Mouse (Mus musculus) liver, postnatal 0 days (tissue): ENCODE measurements around the gene Cs. TPM values are rescaled to one million over a fixed set of nuclear protein-coding genes. Genes with fewer than 3 reads are reported as not detected.

Experiments
- ATAC-seq: fragments of 200-750 bp; cut with Nextera tagmentation; 2 replicates; pipeline ENCODE4 v1.8.0; 2017; ENCODE audit warnings: mild to moderate bottlenecking, moderate library complexity
- DNase-seq: peaks from one replicate; pipeline ENCODE4 v3.0.0-alpha.2; 2016
- H3K27ac ChIP-seq: fragments of 300-500 bp; sonication (generic); 2 replicates; pipeline ENCODE4 v1.5.1; 2014; ENCODE audit warnings: antibody characterized with exemption, moderate library complexity, mild to moderate bottlenecking, low read depth
- H3K27me3 ChIP-seq: fragments of 300-500 bp; sonication (generic); 2 replicates; pipeline ENCODE4 v1.6.1; 2014; ENCODE audit warnings: low read length, control low read depth, mixed read lengths; ENCODE audit not compliant: insufficient read depth
- H3K36me3 ChIP-seq: fragments of 300-500 bp; sonication (generic); replicated peaks from 2 replicates; pipeline ENCODE4 v1.6.1; 2014; ENCODE audit warnings: mild to moderate bottlenecking, control low read depth, low read length, moderate library complexity, mixed read lengths; ENCODE audit not compliant: insufficient read depth
- H3K4me1 ChIP-seq: fragments of 300-500 bp; sonication (generic); 2 replicates; pipeline ENCODE4 v1.6.1; 2014; ENCODE audit warnings: antibody characterized with exemption, mild to moderate bottlenecking, control low read depth; ENCODE audit not compliant: insufficient read depth
- H3K4me2 ChIP-seq: fragments of 300-500 bp; sonication (generic); 2 replicates; pipeline ENCODE4 v1.6.1; 2014; ENCODE audit warnings: low read depth, mild to moderate bottlenecking, low read length, moderate library complexity, mixed read lengths
- H3K4me3 ChIP-seq: fragments of 300-500 bp; sonication (generic); 2 replicates; pipeline ENCODE4 v1.5.1; 2014; ENCODE audit warnings: low read depth, low read length
- H3K9ac ChIP-seq: fragments of 300-500 bp; sonication (generic); replicated peaks from 2 replicates; pipeline ENCODE4 v1.6.1; 2014; ENCODE audit warnings: mild to moderate bottlenecking, moderate library complexity
- H3K9me3 ChIP-seq: fragments of 300-500 bp; sonication (generic); 2 replicates; pipeline ENCODE4 v1.6.1; 2016; ENCODE audit warnings: mild to moderate bottlenecking, control low read depth, low read length, mixed read lengths
- CTCF ChIP-seq: sonication (generic); IDR thresholded peaks from 2 replicates; pipeline ENCODE4 v1.5.1; 2016; ENCODE audit warnings: antibody characterized with exemption, low read depth
- EP300 ChIP-seq: IDR thresholded peaks from 2 replicates; pipeline ENCODE4 v1.6.1; 2016; ENCODE audit warnings: antibody characterized with exemption, low read depth, mild to moderate bottlenecking
- WGBS: fragments of 180-500 bp; shearing (Covaris S2); extraction: QIAGEN DNeasy Blood & Tissue Kit; methylation state at CpG from one replicate; pipeline ENCODE4 v1.1.7; 2014; ENCODE audit not compliant: insufficient replicate concordance; 5-methylcytosine and 5-hydroxymethylcytosine counted together
- polyA plus RNA-seq: library from polyadenylated mRNA; unstranded; fragments of >200 nt; fragmentation: Nextera tagmentation; extraction: Ambion mirVana; gene quantifications from 2 replicates; pipeline ENCODE4 v1.2.1, GENCODE M21; 2015

Gene Cs
- polyA plus RNA-seq, 1 experiment from 2014 or later: 51.4 TPM

- 74% methylated on average over 6 of the region's 6 CpGs for WGBS
These were observed 21.7 kb downstream of the Cs start for GRCm38 (mm10) chr10:128359226-128359625.

GRCm38 (mm10) chr10:128361836-128362235 is 24.3 kb downstream of the Cs start:
- Histone ChIP-seq H3K27ac (no peak overlapping the region), H3K9ac (no peak overlapping the region), H3K4me2 (no peak overlapping the region), H3K9me3 (no peaks in the 10 kb centered on the region), H3K4me3 (no peak overlapping the region), H3K36me3 (peaks cover 65% of the 10 kb centered on the region), H3K4me1 (peaks cover 4% of the 10 kb centered on the region; the same call in 1 of the 2 replicates), H3K27me3 (no peaks in the 10 kb centered on the region)
- DNase-seq (no peak), ATAC-seq (no peak)
- 90% methylated on average over 6 of the region's 6 CpGs for WGBS
- TF ChIP-seq CTCF (no peak), EP300 (no peak)

More at GRCm38 (mm10) chr10:128359226-128359625, 21.7 kb downstream of the Cs start:
- no peaks in the 10 kb centered on the region for H3K9me3 ChIP-seq
- no peak for DNase-seq
- no peaks in the 10 kb centered on the region for H3K27me3 ChIP-seq
- no peak overlapping the region for H3K4me3 ChIP-seq
- no peak overlapping the region for H3K27ac ChIP-seq
- peaks cover 79% of the 10 kb centered on the region for H3K36me3 ChIP-seq
- H3K9ac ChIP-seq: no peak overlapping the region
- TF ChIP-seq CTCF (no peak), EP300 (no peak)
- ATAC-seq: no peak
- no peaks in the 10 kb centered on the region for H3K4me1 ChIP-seq
- no peak overlapping the region for H3K4me2 ChIP-seq

GRCm38 (mm10) chr10:128362568-128362967 is 25.0 kb downstream of the Cs start:
- H3K27ac ChIP-seq: no peak overlapping the region

GRCm38 (mm10) chr10:128367899-128368401 is 30.4 kb downstream of the Cs start:
- Histone ChIP-seq H3K9me3 (no peaks in the 10 kb centered on the region), H3K4me2 (peak overlapping the region; percentile 97), H3K36me3 (peaks cover 9% of the 10 kb centered on the region), H3K9ac (peak overlapping the region; percentile 82), H3K27me3 (no peaks in the 10 kb centered on the region), H3K27ac (peak overlapping the region; percentile 98), H3K4me3 (peak overlapping the region; percentile 81), H3K4me1 (peaks cover 19% of the 10 kb centered on the region)
- TF ChIP-seq CTCF (no peak), EP300 (no peak)
- WGBS: 20% methylated on average over 19 of the region's 19 CpGs
- ATAC-seq: peak; percentile 45; the same call in 1 of the 2 replicates
- DNase-seq: no peak

More at GRCm38 (mm10) chr10:128362568-128362967, 25.0 kb downstream of the Cs start:
- Histone ChIP-seq H3K9ac (no peak overlapping the region), H3K27me3 (no peaks in the 10 kb centered on the region), H3K9me3 (no peaks in the 10 kb centered on the region), H3K36me3 (peaks cover 60% of the 10 kb centered on the region), H3K4me1 (peaks cover 6% of the 10 kb centered on the region), H3K4me3 (no peak overlapping the region), H3K4me2 (no peak overlapping the region)
- TF ChIP-seq CTCF (peak; percentile 65), EP300 (no peak)
- no peak for DNase-seq
- WGBS: 51% methylated on average over 3 of the region's 3 CpGs
- no peak for ATAC-seq

GRCm38 (mm10) chr10:128368402-128369217 is 31.1 kb downstream of the Cs start, which contains the start of gene Coq10a:
Gene Coq10a (minus strand): TSS chr10:128368997.
- TF ChIP-seq CTCF (no peak), EP300 (no peak)
- peaks cover 2% of the 10 kb centered on the region for H3K36me3 ChIP-seq
- peak within 1 kb of the TSS; percentile 82 for H3K9ac ChIP-seq
- DNase-seq (peak; percentile 90), ATAC-seq (peak; percentile 90)
- no peaks in the 10 kb centered on the region for H3K9me3 ChIP-seq
- H3K27ac ChIP-seq: peak within 1 kb of the TSS; percentile 98
- under 1% methylated on average over 82 of the region's 87 CpGs for WGBS
- peak within 1 kb of the TSS; percentile 81 for H3K4me3 ChIP-seq
- no peaks in the 10 kb centered on the region for H3K27me3 ChIP-seq
- peak within 1 kb of the TSS; percentile 97 for H3K4me2 ChIP-seq
- peaks cover 19% of the 10 kb centered on the region for H3K4me1 ChIP-seq

GRCm38 (mm10) chr10:128369218-128369543 is 31.6 kb downstream of the Cs start:
- 6% methylated on average over 9 of the region's 9 CpGs for WGBS
- Histone ChIP-seq H3K27ac (peak overlapping the region; percentile 98), H3K4me1 (peaks cover 19% of the 10 kb centered on the region), H3K4me2 (peak overlapping the region; percentile 97), H3K27me3 (no peaks in the 10 kb centered on the region), H3K4me3 (peak overlapping the region; percentile 81), H3K9ac (peak overlapping the region; percentile 82), H3K9me3 (no peaks in the 10 kb centered on the region), H3K36me3 (no peaks in the 10 kb centered on the region)
- ATAC-seq (no peak), DNase-seq (no peak)
- TF ChIP-seq EP300 (no peak), CTCF (no peak)
